Mouse (Mus musculus): Measurements from ENCODE around the gene Selenoh. TPM values are rescaled to one million over a fixed set of nuclear protein-coding genes. Genes with fewer than 3 reads are reported as not detected.

Selenoh gene
- total RNA-seq, 2 experiments from 2014 or later = 70.6 to 164 TPM

GRCm38 (mm10) chr2:84635611-84636010 is 35.0 kb downstream of the Selenoh start:
- 0 out of 2 replicates have a peak, but pooled peaks have one; percentile 36 for ATAC-seq (replicated peaks; ENCODE audit: low FRiP score, low TSS enrichment, poor library complexity, severe bottlenecking)

- ATAC-seq (replicated peaks; ENCODE audit: low FRiP score, low TSS enrichment, poor library complexity, severe bottlenecking) = no peak
These were observed 35.6 kb downstream of the Selenoh start for GRCm38 (mm10) chr2:84634934-84635482.

- ATAC-seq (replicated peaks; ENCODE audit: low FRiP score, low TSS enrichment, poor library complexity, severe bottlenecking) = no peak
These were observed 36.6 kb downstream of the Selenoh start for GRCm38 (mm10) chr2:84634006-84634405.

DNA sequence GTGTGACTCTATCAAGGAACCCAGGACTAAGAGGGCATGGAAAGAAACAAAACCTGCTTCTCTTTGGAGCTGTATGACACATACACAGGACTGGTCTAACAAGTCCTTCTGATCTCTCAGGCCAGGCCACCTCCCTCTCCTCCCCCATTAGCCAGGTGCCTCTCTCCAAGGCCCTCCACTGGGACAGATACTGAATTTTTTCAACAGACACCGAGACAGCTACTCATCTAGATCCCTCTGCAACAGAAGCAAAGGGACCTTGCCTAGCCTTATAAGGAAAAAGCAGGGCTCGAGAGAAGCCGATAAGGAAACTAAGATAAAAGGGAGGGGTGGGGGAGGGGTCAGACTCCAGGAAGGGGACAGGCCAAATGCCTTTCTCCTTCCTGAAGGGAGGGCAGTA is 37.6 kb downstream of the Selenoh start:
- peak; percentile 39 for ATAC-seq (replicated peaks; ENCODE audit: low FRiP score, low TSS enrichment, poor library complexity, severe bottlenecking)

DNA sequence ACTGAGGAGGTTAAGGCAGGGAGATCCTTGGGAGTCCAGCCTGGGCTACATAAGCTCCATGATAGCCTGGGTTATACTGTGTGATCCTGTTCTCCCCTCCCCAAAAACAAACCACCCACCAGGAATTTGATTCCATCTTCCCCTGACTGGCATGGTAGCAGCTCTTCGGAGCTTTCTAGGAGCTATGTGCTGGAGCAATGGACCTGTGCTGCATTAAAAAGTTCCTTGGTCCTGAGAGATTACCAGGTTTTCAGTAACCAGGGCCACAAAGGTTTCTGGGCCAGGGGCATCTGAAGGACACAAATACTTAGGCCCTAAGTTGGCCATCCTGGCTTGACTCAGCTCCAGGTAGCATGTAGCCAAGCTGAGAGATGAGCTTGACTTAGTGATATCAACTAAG is 38.6 kb downstream of the Selenoh start:
- ATAC-seq (replicated peaks; ENCODE audit: low FRiP score, low TSS enrichment, poor library complexity, severe bottlenecking) = no peak

GRCm38 (mm10) chr2:84627036-84627435 is 43.5 kb downstream of the Selenoh start:
- no peak for ATAC-seq (replicated peaks; ENCODE audit: low FRiP score, low TSS enrichment, poor library complexity, severe bottlenecking)

DNA sequence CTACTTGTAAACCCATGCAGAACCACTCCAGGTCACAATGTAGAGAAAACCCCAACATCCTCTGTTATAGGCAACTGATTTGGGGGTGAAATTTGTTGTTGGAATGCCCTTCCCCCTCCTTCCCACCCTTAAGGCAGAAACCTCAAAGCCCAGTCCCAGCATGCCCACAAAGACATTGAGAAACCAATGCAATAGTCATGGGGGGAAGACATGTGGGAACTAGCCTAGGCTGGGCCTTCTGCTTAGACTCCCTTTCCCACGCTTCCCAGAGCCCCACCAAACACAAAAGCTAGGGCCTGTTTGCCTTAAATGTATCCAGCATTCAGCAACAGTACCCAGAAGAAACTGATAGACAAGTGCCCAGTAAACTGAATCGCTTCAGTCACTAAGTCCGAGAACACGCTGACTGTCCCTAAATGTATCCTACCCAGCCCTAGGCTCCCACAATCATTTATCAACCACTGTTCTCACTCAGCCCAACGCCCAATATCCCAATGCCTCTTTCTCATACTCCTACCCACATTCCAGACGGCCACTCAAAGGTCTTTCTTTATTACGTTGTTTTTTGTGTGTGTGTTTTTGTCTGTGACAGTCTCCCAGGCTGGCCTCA is 44.1 kb downstream of the Selenoh start:
- ATAC-seq (replicated peaks; ENCODE audit: low FRiP score, low TSS enrichment, poor library complexity, severe bottlenecking) = no peak

DNA sequence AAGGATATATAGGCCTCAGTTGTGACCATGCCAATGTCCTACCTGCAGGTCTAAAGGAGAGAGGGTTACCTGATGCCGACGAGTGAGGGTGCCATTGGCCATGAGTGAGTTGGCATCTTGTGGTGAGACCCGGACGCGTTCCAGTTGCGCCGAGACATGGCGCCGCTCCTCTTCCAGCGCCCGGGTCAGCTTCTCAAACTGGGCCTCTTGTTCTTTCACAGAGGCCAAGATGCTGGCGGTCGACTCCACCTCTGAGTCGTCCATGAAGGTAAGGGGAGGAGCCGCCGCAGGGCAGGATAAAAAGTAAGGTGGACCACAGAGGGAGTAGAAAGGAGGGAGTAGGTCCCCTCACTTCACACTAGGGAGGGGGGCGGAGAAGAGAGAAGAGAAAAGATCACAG is 46.4 kb downstream of the Selenoh start:
- no peak for ATAC-seq (replicated peaks; ENCODE audit: low FRiP score, low TSS enrichment, poor library complexity, severe bottlenecking)

- ATAC-seq (replicated peaks; ENCODE audit: low FRiP score, low TSS enrichment, poor library complexity, severe bottlenecking) = no peak
These were observed 47.0 kb downstream of the Selenoh start for GRCm38 (mm10) chr2:84623428-84624119.

- ATAC-seq (replicated peaks; ENCODE audit: low FRiP score, low TSS enrichment, poor library complexity, severe bottlenecking) = no peak
These were observed 47.9 kb downstream of the Selenoh start for GRCm38 (mm10) chr2:84622668-84623067.

DNA sequence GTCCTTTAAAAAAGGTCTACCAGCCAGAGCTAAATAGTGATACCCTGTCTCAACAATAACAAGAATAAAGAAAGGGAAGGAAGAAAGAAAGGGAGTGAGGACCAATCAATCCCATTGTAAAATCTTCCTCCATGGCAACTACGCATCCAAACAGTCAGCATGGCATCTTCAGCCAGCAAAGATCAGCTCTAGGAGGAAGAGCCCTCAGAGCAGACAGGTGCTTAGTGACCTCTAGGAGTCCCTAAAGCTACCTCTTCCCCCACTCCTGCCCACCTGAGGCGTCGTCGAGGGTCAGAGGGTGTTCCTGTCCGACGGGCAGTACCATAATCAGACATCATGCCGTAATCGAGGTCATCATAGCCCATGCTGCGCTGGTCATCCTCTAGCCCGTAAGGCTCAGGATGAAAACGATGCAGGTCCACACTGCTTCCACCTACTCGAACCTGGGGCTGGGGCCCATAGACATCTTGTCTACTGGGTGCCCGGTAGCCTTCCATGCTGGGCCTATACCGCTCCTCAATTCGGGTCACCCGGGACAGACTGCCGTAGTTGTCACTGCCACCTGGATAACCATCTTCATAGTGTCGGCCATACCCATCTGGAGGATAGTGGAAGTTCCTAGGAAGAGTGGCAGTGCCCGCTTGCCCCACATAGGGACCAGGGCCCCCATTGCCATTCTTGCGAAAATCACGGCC is 50.8 kb downstream of the Selenoh start:
- no peak for ATAC-seq (replicated peaks; ENCODE audit: low FRiP score, low TSS enrichment, poor library complexity, severe bottlenecking)

Other genes with a start within 250 kb of the Selenoh start
- gene Calcrl, start 245.4 kb downstream of the Selenoh start, total RNA-seq (2014; fragmentation: Nextera tagmentation) = 4.3 and 5.1 TPM in 2 replicates
- gene Calcrl, start 245.4 kb downstream of the Selenoh start, total RNA-seq (2017) = 23.2 and 37.4 TPM in 2 replicates
- 15.2 and 37.8 TPM in 2 replicates for gene Tfpi, start 194.0 kb downstream of the Selenoh start, total RNA-seq (2014; fragmentation: Nextera tagmentation)
- 49.2 and 60.6 TPM in 2 replicates for gene Tfpi, start 194.0 kb downstream of the Selenoh start, total RNA-seq (2017)
- 24.2 and 27.2 TPM in 2 replicates for gene Ctnnd1, start 20.0 kb downstream of the Selenoh start, total RNA-seq (2014; fragmentation: Nextera tagmentation)
- 14.9 and 20.1 TPM in 2 replicates for gene Ctnnd1, start 20.0 kb downstream of the Selenoh start, total RNA-seq (2017)
- gene Btbd18, start 11.7 kb downstream of the Selenoh start, total RNA-seq (2014; fragmentation: Nextera tagmentation) = not detected in 2 replicates
- gene Btbd18, start 11.7 kb downstream of the Selenoh start, total RNA-seq (2017) = not detected in 2 replicates
- 0.82 TPM in 1 of 2 replicates, not detected in the other for gene Gm28635, start 7.3 kb upstream of the Selenoh start, total RNA-seq (2014; fragmentation: Nextera tagmentation)
- not detected in 2 replicates for gene Gm28635, start 7.3 kb upstream of the Selenoh start, total RNA-seq (2017)
- gene Med19, start 7.6 kb upstream of the Selenoh start, total RNA-seq (2014; fragmentation: Nextera tagmentation) = 29.3 and 38.1 TPM in 2 replicates
- 26.8 and 30.1 TPM in 2 replicates for gene Med19, start 7.6 kb upstream of the Selenoh start, total RNA-seq (2017)
- gene Tmx2, start 8.4 kb upstream of the Selenoh start, total RNA-seq (2014; fragmentation: Nextera tagmentation) = 31.8 and 37.7 TPM in 2 replicates
- 37.9 and 48.8 TPM in 2 replicates for gene Tmx2, start 8.4 kb upstream of the Selenoh start, total RNA-seq (2017)
- 37.6 and 44.6 TPM in 2 replicates for gene Zdhhc5, start 44.4 kb upstream of the Selenoh start, total RNA-seq (2014; fragmentation: Nextera tagmentation)
- 23.9 and 37.0 TPM in 2 replicates for gene Zdhhc5, start 44.4 kb upstream of the Selenoh start, total RNA-seq (2017)
- gene Clp1, start 56.6 kb upstream of the Selenoh start, total RNA-seq (2014; fragmentation: Nextera tagmentation) = 35.4 and 38.0 TPM in 2 replicates
- 43.8 and 46.5 TPM in 2 replicates for gene Clp1, start 56.6 kb upstream of the Selenoh start, total RNA-seq (2017)
- 0.39 and 1.6 TPM in 2 replicates for gene Ypel4, start 63.3 kb upstream of the Selenoh start, total RNA-seq (2014; fragmentation: Nextera tagmentation)
- 3.7 TPM in 1 of 2 replicates, not detected in the other for gene Ypel4, start 63.3 kb upstream of the Selenoh start, total RNA-seq (2017)
- 0.98 TPM in 1 of 2 replicates, not detected in the other for gene Gm19426, start 72.9 kb upstream of the Selenoh start, total RNA-seq (2014; fragmentation: Nextera tagmentation)
- gene Gm19426, start 72.9 kb upstream of the Selenoh start, total RNA-seq (2017) = not detected in 2 replicates
- not detected in 2 replicates for gene Serping1, start 104.7 kb upstream of the Selenoh start, total RNA-seq (2014; fragmentation: Nextera tagmentation)
- gene Serping1, start 104.7 kb upstream of the Selenoh start, total RNA-seq (2017) = not detected in 2 replicates
- 37.2 and 56.9 TPM in 2 replicates for gene Ube2l6, start 128.1 kb upstream of the Selenoh start, total RNA-seq (2014; fragmentation: Nextera tagmentation)
- 35.3 and 56.3 TPM in 2 replicates for gene Ube2l6, start 128.1 kb upstream of the Selenoh start, total RNA-seq (2017)
- gene Smtnl1, start 151.9 kb upstream of the Selenoh start, total RNA-seq (2014; fragmentation: Nextera tagmentation) = not detected in 2 replicates
- not detected in 2 replicates for gene Smtnl1, start 151.9 kb upstream of the Selenoh start, total RNA-seq (2017)
- gene Timm10, start 156.2 kb upstream of the Selenoh start, total RNA-seq (2014; fragmentation: Nextera tagmentation) = 91.6 and 94.6 TPM in 2 replicates
- gene Timm10, start 156.2 kb upstream of the Selenoh start, total RNA-seq (2017) = 48.9 and 88.0 TPM in 2 replicates
- 96.3 and 117 TPM in 2 replicates for gene Slc43a1, start 168.1 kb upstream of the Selenoh start, total RNA-seq (2014; fragmentation: Nextera tagmentation)
- 40.1 and 70.3 TPM in 2 replicates for gene Slc43a1, start 168.1 kb upstream of the Selenoh start, total RNA-seq (2017)
- not detected in 2 replicates for gene Rtn4rl2, start 215.9 kb upstream of the Selenoh start, total RNA-seq (2014; fragmentation: Nextera tagmentation)
- not detected in 2 replicates for gene Rtn4rl2, start 215.9 kb upstream of the Selenoh start, total RNA-seq (2017)

Measured in megakaryocyte-erythroid progenitor cell, adult 5-6 weeks (primary cell).